Mouse (Mus musculus) G1E-ER4 (cell line): ENCODE measurements around the gene Pdgfa. TPM values are rescaled to one million over a fixed set of nuclear protein-coding genes. Genes with fewer than 3 reads are reported as not detected.

Experiments
- GATA1 ChIP-seq: IDR thresholded peaks from one replicate; pipeline ENCODE4 v1.8.0; 2012; ENCODE audit warnings: low read length, inconsistent platforms
- polyA plus RNA-seq: library from polyadenylated mRNA; stranded (reverse); fragments of >175 nt; gene quantifications from 2 replicates; pipeline ENCODE4 v1.2.3, GENCODE M21; 2012

The Pdgfa gene
- polyA plus RNA-seq, 1 experiment = not detected

DNA sequence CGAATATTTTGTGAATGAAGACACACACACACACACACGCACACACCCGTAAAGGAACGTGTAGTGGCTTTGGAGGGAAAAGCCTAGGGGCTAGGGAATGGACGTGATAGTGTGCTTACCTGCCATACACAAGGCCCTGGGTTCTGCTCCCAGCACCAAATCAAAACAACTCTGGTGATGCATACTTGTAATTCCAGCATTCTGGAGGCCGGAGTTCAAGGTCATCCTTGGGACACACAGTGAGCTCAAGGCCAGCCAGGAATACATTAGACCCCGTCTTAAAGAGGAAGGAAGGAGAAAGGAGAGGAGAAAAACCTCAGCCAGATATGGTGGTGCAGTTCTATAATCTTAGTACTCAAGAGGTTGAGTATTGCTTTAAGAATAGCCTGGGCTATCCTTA lies 2.5 kb upstream of the Pdgfa start:
- no peak for TF ChIP-seq GATA1

DNA sequence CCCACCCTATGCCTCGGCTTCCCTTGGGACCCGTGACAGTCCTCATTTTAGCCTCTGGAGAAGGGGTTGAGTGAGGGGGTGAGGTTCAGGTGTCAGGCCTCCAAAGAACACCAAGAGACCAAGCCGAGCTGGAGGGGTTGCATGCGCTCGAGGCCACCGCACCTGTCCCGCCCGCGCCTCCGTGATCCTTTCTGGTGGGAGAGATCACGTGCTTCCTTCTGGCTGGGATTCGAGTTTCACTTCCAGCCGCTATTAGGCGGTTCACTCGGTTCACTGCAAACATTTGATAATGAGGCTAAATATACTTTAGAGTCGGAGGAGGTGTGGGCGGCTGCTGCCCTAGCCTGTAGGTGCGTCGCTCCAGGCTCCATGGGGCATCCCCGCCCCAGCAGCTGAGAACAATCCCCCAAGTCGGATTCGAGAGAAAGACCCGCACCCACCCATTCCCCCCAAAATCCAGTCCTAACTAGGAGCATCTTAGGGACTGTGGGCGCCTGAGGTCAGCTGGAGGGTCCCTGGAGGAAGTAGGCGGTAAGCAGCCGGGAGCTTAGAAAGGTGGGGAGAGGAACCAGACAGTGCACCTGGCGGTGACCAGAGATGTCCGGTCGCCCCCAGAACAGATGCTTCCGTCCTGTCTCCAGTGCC lies 888 bp upstream of the Pdgfa start:
- no peak for TF ChIP-seq GATA1

DNA sequence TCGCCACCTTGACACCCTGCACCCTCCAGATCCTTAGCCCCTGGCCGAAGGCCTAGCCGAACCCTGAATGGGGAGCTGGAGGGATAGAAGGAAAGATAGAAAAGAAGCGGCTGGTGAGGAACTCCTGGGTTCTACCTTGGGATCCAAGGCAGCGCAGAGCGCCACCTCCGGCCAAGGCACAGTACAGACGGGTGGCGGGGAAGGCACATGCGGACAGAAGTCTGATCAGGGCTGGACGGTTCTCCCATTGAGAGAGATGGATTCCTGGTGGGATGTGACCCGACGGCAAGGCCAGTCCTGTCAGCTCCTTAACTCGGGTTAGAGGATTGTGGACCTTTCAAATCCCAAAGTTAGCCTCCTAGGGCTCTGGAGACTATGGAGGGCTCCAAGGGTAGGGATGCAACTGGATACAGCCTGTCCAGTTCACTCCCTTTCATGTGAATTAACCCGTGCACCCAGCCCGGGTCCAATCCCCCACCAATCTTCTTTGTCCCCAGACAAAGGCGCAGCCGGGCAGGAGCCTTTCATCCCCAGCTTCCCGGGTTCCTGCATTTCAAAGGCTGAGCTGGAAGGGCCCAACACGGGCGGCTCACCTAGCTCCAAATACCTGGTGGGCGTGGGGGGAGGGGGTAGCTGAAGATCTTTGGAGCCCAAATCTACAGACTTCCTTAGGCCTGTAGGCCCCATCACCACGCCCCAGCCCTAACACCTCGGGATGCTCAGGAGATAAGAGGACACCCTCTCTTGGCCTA lies 672 bp downstream of the Pdgfa start:
- no peak for TF ChIP-seq GATA1

GRCm38 (mm10) chr5:138995721-138996311 lies 1.4 kb downstream of the Pdgfa start:
- TF ChIP-seq GATA1 = no peak

- no peak for TF ChIP-seq GATA1
Observed at GRCm38 (mm10) chr5:138994786-138995720, 2.1 kb downstream of the Pdgfa start.

DNA sequence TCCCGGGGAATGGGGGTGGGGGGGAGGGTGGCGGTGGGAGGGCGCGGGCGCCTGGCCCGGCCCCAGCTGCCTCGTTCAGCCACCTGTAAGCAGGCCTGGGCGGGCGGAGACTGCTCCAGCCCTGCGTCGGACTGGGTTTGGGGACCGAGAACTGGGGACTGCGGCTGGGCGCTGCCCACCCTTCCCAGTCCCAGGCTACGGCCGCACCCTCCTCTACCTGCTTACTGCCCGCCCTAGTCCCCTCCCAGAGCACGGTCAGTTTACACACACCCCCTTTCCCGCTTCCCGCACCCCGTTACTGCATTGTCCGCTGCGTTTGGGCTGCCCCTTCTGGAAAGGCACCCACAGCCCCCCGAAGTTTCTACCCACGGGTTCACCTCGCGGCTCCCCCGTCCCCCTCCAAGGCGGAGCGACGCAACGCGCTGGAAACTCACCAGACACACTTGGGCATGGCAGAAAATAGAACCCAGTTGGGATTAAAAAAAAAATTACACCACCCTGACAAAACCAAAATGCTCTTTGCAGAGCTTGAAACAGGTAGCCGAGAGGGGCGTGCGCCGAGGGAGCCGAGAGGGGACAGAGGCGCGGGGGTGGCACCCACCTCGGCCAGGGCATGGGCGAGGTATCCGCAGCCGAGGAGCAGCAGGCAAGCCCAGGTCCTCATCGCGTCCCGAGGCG lies 2.9 kb downstream of the Pdgfa start:
- no peak for TF ChIP-seq GATA1

DNA sequence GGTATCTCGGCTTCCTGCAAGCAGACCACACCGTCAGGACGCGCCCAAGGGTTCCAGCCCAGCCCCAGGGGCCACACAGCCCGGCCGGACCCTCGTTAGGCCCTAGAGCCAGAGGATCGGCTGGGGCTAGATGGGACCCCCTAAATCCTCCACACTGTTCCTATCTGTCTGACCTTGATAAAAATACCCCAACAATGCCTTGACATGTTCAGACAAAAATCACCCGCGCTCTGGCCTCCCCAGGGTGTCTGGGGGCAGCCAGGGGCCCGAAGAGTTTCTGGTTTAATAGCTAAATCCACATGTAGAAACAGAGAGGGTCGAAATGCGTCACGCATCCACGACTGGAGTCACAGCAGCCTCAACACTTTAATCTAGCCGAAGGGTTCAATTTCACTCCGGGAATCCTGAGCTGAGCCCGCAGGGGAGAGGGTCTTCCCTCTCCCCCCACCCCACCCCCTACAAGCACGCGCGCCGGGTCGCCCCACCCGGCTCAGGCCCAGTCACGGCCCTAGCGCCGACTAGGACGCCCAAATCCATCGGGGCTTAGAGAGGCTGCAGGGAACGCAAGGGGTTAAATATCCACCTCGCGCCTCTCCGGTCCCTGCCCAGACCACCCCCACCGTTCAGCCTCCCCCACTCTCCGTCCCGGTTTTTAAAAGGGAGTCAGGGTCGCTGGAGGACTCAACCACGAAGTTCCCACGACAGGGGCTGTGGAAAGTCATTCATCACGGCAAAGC lies 3.6 kb downstream of the Pdgfa start:
- no peak for TF ChIP-seq GATA1

- TF ChIP-seq GATA1 = no peak
Observed at GRCm38 (mm10) chr5:138992611-138993370, 4.4 kb downstream of the Pdgfa start.

GRCm38 (mm10) chr5:138991734-138992133 lies 5.4 kb downstream of the Pdgfa start:
- no peak for TF ChIP-seq GATA1

DNA sequence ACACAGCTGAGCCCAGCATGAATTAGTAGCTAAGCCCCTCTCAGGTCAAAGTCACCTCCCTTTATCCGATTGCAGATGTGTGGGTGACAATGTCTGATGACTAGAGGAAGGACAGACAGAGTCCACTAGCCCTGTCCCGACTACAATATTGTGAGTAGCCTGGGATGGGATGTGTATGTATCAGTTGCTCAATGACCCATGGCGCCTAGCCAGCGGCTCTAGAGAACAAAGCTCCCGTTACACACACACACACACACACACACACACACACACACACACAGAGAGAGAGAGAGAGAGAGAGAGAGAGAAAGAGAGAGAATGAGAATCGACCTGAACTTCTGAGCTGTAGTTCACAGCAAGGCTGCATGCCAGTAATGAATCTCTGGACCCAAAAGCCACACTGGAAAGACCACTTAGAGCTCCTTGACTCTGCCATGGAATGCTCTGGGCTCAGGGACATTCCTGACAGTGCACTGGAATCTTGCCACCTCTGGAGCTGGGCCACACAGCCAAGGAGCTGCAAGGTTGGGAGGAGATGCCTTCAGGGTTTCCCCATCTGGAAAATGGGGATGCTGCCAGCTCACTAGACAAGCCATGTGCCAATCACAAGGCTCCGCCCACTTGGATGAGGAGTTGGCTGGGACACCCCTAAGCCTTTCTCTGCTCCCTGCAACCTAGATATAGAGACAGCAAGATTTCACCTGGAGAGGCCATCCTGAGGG lies 6.3 kb downstream of the Pdgfa start:
- no peak for TF ChIP-seq GATA1

GRCm38 (mm10) chr5:138989567-138989966 lies 7.6 kb downstream of the Pdgfa start:
- no peak for TF ChIP-seq GATA1

GRCm38 (mm10) chr5:138988764-138989163 lies 8.4 kb downstream of the Pdgfa start:
- TF ChIP-seq GATA1 = no peak

GRCm38 (mm10) chr5:138987994-138988393 lies 9.2 kb downstream of the Pdgfa start:
- TF ChIP-seq GATA1 = no peak
